Mouse (Mus musculus) testis, adult 2 months (tissue): ENCODE measurements around the gene Elk3.

ENCODE experiments used
- CTCF ChIP-seq: fragments of 200-500 bp; IDR thresholded peaks from 2 replicates; pipeline ENCODE4 v1.5.1; 2012; ENCODE audit warnings: low read depth, mild to moderate bottlenecking, inconsistent platforms, low read length, moderate library complexity; ENCODE audit not compliant: control insufficient read depth, insufficient read depth, insufficient replicate concordance
- POLR2A ChIP-seq: fragments of 200-500 bp; IDR thresholded peaks from 2 replicates; pipeline ENCODE4 v1.6.1; 2012; ENCODE audit warnings: low read depth, mild to moderate bottlenecking, inconsistent platforms, low read length, moderate library complexity; ENCODE audit not compliant: control insufficient read depth

- TF ChIP-seq CTCF (no peak), POLR2A (no peak)
Measured at GRCm38 (mm10) chr10:93251426-93251825, 59.5 kb downstream of the Elk3 start.
